Mouse (Mus musculus) myocyte (in vitro differentiated cells): Measurements from ENCODE around the gene Hexim2. TPM values are rescaled to one million over a fixed set of nuclear protein-coding genes. Genes with fewer than 3 reads are reported as not detected.

Experiments
- H3K27me3 ChIP-seq: one replicate; pipeline ENCODE4 v1.6.1; 2011; ENCODE audit not compliant: control insufficient read depth, insufficient read depth, insufficient read length
- H3K36me3 ChIP-seq: one replicate; pipeline ENCODE4 v1.6.1; 2011; ENCODE audit not compliant: control insufficient read depth, insufficient read depth
- H3K4me2 ChIP-seq: one replicate; pipeline ENCODE4 v1.6.1; 2011; ENCODE audit warnings: low read depth, control low read depth
- H3K4me3 ChIP-seq: one replicate; pipeline ENCODE4 v1.5.1; 2011; ENCODE audit warnings: mild to moderate bottlenecking, control low read depth, moderate library complexity
- H3K79me2 ChIP-seq: one replicate; pipeline ENCODE4 v1.6.1; 2011; ENCODE audit not compliant: control insufficient read depth, insufficient read depth
- H3ac ChIP-seq: one replicate; pipeline ENCODE4 v1.6.1; 2011; ENCODE audit not compliant: control insufficient read depth, insufficient read length
- CEBPB ChIP-seq: IDR thresholded peaks from 2 replicates; pipeline ENCODE4 v1.6.1; 2011; ENCODE audit warnings: mild to moderate bottlenecking, moderate library complexity; ENCODE audit not compliant: poor library complexity, insufficient read depth, severe bottlenecking
- E2F4 ChIP-seq: IDR thresholded peaks from one replicate; pipeline ENCODE4 v1.6.1; 2011; ENCODE audit warnings: mild to moderate bottlenecking, control low read depth, moderate library complexity; ENCODE audit not compliant: insufficient read depth
- MAX ChIP-seq: IDR thresholded peaks from one replicate; pipeline ENCODE4 v1.6.1; 2011; ENCODE audit warnings: low read depth, mild to moderate bottlenecking, control low read depth
- MYOD1 ChIP-seq, 3 experiments: IDR thresholded peaks; one replicate each; pipeline ENCODE4 v1.6.1; 2011; ENCODE audit warnings: control low read depth in 2 of 3, low read depth in 2 of 3, mild to moderate bottlenecking in 2 of 3, moderate library complexity in 1 of 3; ENCODE audit not compliant: insufficient read length in 2 of 3, control insufficient read depth in 1 of 3
- MYOG ChIP-seq, 3 experiments: IDR thresholded peaks; one replicate each; pipeline ENCODE4 v1.6.1; 2011; ENCODE audit warnings: control low read depth in 2 of 3, low read depth in 2 of 3, mild to moderate bottlenecking in 2 of 3; ENCODE audit not compliant: insufficient read length in 2 of 3, control insufficient read depth in 1 of 3, insufficient read depth in 1 of 3
- POLR2A ChIP-seq: IDR thresholded peaks from one replicate; pipeline ENCODE4 v1.6.1; 2011; ENCODE audit warnings: low read depth, mild to moderate bottlenecking, control low read depth, moderate library complexity; ENCODE audit not compliant: insufficient read length
- POLR2AphosphoS2 ChIP-seq: IDR thresholded peaks from one replicate; pipeline ENCODE4 v1.6.1; 2011; ENCODE audit warnings: low read depth, control low read depth; ENCODE audit not compliant: insufficient read length
- REST ChIP-seq: IDR thresholded peaks from one replicate; pipeline ENCODE4 v1.6.1; 2011; ENCODE audit warnings: mild to moderate bottlenecking, control low read depth, moderate library complexity; ENCODE audit not compliant: insufficient read depth, insufficient read length
- SRF ChIP-seq: IDR thresholded peaks from one replicate; pipeline ENCODE4 v1.6.1; 2011; ENCODE audit warnings: low read depth; ENCODE audit not compliant: control insufficient read depth, insufficient read length
- TCF12 ChIP-seq: IDR thresholded peaks from one replicate; pipeline ENCODE4 v1.6.1; 2011; ENCODE audit warnings: mild to moderate bottlenecking, control low read depth; ENCODE audit not compliant: poor library complexity, insufficient read depth, severe bottlenecking
- TCF3 ChIP-seq: IDR thresholded peaks from one replicate; pipeline ENCODE4 v1.6.1; 2011; ENCODE audit warnings: low read depth, control low read depth; ENCODE audit not compliant: insufficient read length
- USF1 ChIP-seq: IDR thresholded peaks from one replicate; pipeline ENCODE4 v1.6.1; 2011; ENCODE audit warnings: low read depth, mild to moderate bottlenecking, control low read depth, moderate library complexity
- polyA plus RNA-seq: library from polyadenylated mRNA; unstranded; fragments of >200 nt; fragmentation: generic; extraction: Trizol; gene quantifications from one replicate; pipeline ENCODE4 v1.2.1, GENCODE M21; 2012; ENCODE audit warnings: missing spikeins

Hexim2 gene
- polyA plus RNA-seq, 1 experiment: 8.8 TPM

DNA sequence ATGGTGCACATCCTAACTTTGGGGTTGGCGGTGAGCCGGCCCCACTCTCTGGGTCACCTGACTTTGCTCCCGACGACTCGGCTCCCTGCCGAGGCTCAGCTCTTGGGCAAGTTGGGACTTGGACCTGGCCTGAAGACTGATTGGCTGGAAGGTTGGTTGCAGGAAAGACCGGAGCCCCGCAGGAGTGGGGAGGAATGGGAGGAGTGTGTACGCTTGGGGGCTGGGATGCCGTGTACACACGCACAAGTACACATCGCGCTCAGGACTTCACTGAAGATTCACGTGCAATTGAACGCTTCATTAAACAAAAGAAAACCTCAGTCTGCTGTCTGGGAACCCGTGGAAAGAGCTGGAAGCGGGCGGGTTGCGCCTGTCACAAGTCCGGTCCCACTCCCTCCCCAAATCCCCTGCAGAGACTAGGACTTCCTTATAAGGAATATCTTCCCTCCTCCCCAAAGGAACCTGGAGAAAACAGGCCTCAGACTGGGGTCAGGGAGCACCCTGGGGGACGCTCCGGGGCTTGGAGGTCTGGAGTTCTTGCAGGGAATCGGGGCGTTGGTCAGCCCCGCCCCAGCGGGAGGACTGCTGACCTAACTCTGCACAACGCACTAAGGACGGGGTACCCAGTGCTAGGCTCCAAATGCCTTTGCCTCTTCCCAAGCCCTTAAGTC lies 20.2 kb upstream of the Hexim2 start:
- Histone ChIP-seq H3K27me3 (no peaks in the 10 kb centered on the region), H3ac (no peak overlapping the region), H3K79me2 (peaks cover 12% of the 10 kb centered on the region), H3K36me3 (peaks cover 7% of the 10 kb centered on the region), H3K4me2 (no peak overlapping the region), H3K4me3 (no peak overlapping the region)
- TF ChIP-seq TCF12 (no peak), POLR2A (no peak), USF1 (no peak), MYOG (IDR thresholded peaks at IDR 0.05; ENCODE audit: control insufficient read depth in 1 of 3, insufficient read depth in 1 of 3, insufficient read length in 2 of 3, low read depth in 2 of 3) (no peak), MYOD1 (IDR thresholded peaks at IDR 0.05; ENCODE audit: control insufficient read depth in 1 of 3, insufficient read length in 2 of 3, low read depth in 2 of 3) (no peak), E2F4 (no peak), REST (no peak), POLR2AphosphoS2 (no peak), MAX (no peak), SRF (no peak), TCF3 (no peak), CEBPB (no peak)

DNA sequence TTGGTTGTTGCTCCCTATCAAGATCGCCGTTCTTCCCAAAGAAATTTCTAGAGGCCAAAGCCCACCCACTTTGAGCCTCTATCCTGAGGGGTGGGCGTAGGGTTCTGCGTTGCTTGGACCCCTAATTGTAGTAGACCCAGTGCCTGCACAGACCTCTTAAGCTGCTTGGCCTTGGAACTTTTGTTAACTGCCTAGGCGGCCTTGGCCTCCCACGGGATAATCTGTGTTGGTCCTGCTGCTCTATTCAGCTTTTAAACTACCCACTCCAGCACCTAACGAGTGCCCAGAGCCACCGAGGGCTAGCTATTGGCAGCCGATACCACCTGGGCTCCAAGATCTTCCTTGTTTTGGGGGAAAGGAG lies 19.7 kb upstream of the Hexim2 start:
- H3K4me2 ChIP-seq: no peak overlapping the region
- no peak for TF ChIP-seq MYOG (IDR thresholded peaks at IDR 0.05; ENCODE audit: control insufficient read depth in 1 of 3, insufficient read depth in 1 of 3, insufficient read length in 2 of 3, low read depth in 2 of 3)
- no peak for TF ChIP-seq MAX
- no peak for TF ChIP-seq POLR2AphosphoS2
- no peak for TF ChIP-seq POLR2A
- no peak for TF ChIP-seq SRF
- no peak for TF ChIP-seq MYOD1 (IDR thresholded peaks at IDR 0.05; ENCODE audit: control insufficient read depth in 1 of 3, insufficient read length in 2 of 3, low read depth in 2 of 3)
- TF ChIP-seq TCF3: no peak
- no peak for TF ChIP-seq USF1
- no peaks in the 10 kb centered on the region for H3K27me3 ChIP-seq
- peaks cover 7% of the 10 kb centered on the region for H3K36me3 ChIP-seq
- peaks cover 17% of the 10 kb centered on the region for H3K79me2 ChIP-seq
- no peak overlapping the region for H3ac ChIP-seq
- no peak overlapping the region for H3K4me3 ChIP-seq

DNA sequence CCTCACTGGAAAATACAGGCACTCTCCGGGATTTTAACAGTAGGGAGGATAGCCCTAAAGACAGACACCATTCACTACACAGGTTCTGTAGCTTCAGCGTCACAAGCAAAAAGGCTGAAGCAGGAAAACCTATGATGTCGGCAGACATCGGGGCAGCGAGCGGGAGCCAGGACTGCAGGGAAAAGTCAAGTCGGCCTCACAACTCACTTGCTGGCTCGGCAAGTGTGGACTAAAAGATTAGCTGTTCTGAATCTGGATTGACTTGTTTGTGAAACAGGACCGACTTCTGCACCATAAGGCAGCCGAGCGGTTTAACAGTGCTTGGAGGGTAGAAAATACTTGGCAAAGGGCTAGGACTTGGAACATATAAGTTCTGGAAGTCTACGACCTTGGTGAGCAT lies 19.2 kb upstream of the Hexim2 start:
- no peak for TF ChIP-seq POLR2A
- H3K79me2 ChIP-seq: peaks cover 22% of the 10 kb centered on the region
- H3K4me3 ChIP-seq: no peak overlapping the region
- H3K27me3 ChIP-seq: no peaks in the 10 kb centered on the region
- no peak overlapping the region for H3K4me2 ChIP-seq
- peaks cover 6% of the 10 kb centered on the region for H3K36me3 ChIP-seq
- H3ac ChIP-seq: no peak overlapping the region

DNA sequence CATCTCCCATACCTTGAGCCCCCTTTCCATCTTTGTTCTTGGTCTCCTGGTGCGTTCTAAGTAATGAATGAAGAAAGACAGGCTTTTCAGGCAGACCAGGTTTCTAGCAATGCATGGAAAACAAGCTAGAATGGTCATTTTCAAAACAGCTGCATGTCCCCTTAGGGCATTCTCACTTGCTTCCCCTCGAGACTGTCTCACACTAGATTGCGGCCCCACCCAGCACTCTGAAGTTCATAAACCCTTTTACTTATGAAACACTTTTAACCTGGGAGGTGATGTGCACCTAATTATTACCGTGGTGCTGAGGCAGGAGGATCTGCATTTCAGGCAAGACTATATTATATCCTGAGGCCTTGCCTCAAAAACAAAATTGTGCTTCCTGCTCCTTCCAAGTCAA lies 18.5 kb upstream of the Hexim2 start:
- no peaks in the 10 kb centered on the region for H3K27me3 ChIP-seq
- H3K4me2 ChIP-seq: no peak overlapping the region
- no peaks in the 10 kb centered on the region for H3K36me3 ChIP-seq
- H3ac ChIP-seq: no peak overlapping the region
- peaks cover 30% of the 10 kb centered on the region for H3K79me2 ChIP-seq
- TF ChIP-seq TCF3: no peak
- no peak for TF ChIP-seq SRF
- no peak for TF ChIP-seq MYOG (IDR thresholded peaks at IDR 0.05; ENCODE audit: control insufficient read depth in 1 of 3, insufficient read depth in 1 of 3, insufficient read length in 2 of 3, low read depth in 2 of 3)
- TF ChIP-seq MYOD1 (IDR thresholded peaks at IDR 0.05; ENCODE audit: control insufficient read depth in 1 of 3, insufficient read length in 2 of 3, low read depth in 2 of 3): no peak
- no peak for TF ChIP-seq MAX
- TF ChIP-seq CEBPB: no peak
- TF ChIP-seq USF1: no peak
- no peak for TF ChIP-seq POLR2A
- no peak for TF ChIP-seq E2F4
- no peak for TF ChIP-seq TCF12
- TF ChIP-seq POLR2AphosphoS2: no peak
- TF ChIP-seq REST: no peak
- peak overlapping the region; percentile 99 for H3K4me3 ChIP-seq

DNA sequence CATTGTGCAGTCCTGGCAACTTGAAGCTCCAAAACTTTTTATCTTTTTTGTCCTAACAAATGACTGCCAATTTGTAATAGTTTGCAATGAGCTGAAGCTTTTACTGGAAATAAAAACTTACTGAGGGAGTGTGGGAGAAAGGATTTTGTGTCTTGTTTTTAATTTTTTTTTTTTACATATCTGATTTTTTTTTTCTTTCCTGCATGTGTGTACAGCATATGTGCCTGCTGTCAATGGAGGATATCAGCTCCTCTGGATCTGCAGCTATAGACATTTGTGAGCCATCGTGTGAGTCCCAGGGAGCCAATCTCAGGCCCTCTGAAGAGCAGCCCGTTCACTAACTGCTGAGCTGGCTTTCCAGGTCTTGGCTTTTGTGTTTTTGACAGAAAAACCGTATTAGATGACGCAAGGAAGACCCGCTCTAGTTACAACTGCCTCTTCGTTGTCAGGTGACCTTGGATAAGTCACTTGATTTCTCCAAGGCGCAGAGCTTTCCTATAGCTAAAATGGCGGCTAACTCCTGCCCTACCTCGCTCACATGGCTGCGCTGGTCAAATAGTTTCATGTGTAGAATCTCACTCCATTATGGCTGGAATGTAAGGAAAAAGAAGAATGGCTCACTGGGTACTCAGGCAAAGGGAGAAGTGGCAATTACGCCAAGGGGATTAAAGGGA lies 17.8 kb upstream of the Hexim2 start:
- Histone ChIP-seq H3K4me3 (peak overlapping the region; percentile 99), H3K36me3 (no peaks in the 10 kb centered on the region), H3K4me2 (peak overlapping the region; percentile 88), H3ac (peak overlapping the region; percentile 73), H3K27me3 (no peaks in the 10 kb centered on the region), H3K79me2 (peaks cover 31% of the 10 kb centered on the region)
- TF ChIP-seq MAX: no peak
- TF ChIP-seq POLR2AphosphoS2: peak; percentile 19
